Mouse (Mus musculus) ES-E14 (cell line): ENCODE results near the gene Trmt10c. TPM values are rescaled to one million over a fixed set of nuclear protein-coding genes. Genes with fewer than 3 reads are reported as not detected.

Source experiments
- DNase-seq: peaks from one replicate; pipeline ENCODE4 v3.0.0-alpha.2; 2013; ENCODE audit warnings: low read depth, low spot score
- H3K27ac ChIP-seq: 2 replicates; pipeline ENCODE4 v1.5.1; 2012; ENCODE audit warnings: low read depth, mild to moderate bottlenecking, low read length, moderate library complexity, mixed read lengths; ENCODE audit not compliant: poor library complexity, insufficient read depth, severe bottlenecking
- H3K36me3 ChIP-seq: 2 replicates; pipeline ENCODE4 v1.6.1; 2012; ENCODE audit warnings: mild to moderate bottlenecking, low read length, moderate library complexity, mixed read lengths; ENCODE audit not compliant: control insufficient read depth, poor library complexity, insufficient read depth, severe bottlenecking
- H3K4me1 ChIP-seq, 2 experiments: fragments of 150-350 bp in 1 of 2; sonication (generic) in 1 of 2; 2 replicates each; pipeline ENCODE4 v1.6.1; 2012; ENCODE audit warnings: low read length in 2 of 2, mild to moderate bottlenecking in 1 of 2, mixed read lengths in 1 of 2; ENCODE audit not compliant: control insufficient read depth in 2 of 2, insufficient read depth in 2 of 2, poor library complexity in 1 of 2
- H3K4me3 ChIP-seq, 2 experiments: fragments of 150-350 bp in 1 of 2; sonication (generic) in 1 of 2; 2 replicates each; pipeline ENCODE4 v1.5.1; 2012; ENCODE audit warnings: low read length in 2 of 2, low read depth in 1 of 2, mild to moderate bottlenecking in 1 of 2, mixed read lengths in 1 of 2; ENCODE audit not compliant: insufficient read depth in 1 of 2, poor library complexity in 1 of 2, severe bottlenecking in 1 of 2
- H3K9ac ChIP-seq: 2 replicates; pipeline ENCODE4 v1.6.1; 2012; ENCODE audit warnings: low read depth, mild to moderate bottlenecking, low read length, mixed read lengths; ENCODE audit not compliant: poor library complexity, insufficient read depth, severe bottlenecking
- H3K9me3 ChIP-seq: fragments of 150-350 bp; sonication (generic); 2 replicates; pipeline ENCODE4 v1.6.1; 2012; ENCODE audit warnings: low read depth, mild to moderate bottlenecking, low read length; ENCODE audit not compliant: control insufficient read depth, insufficient read depth
- CHD2 ChIP-seq: IDR thresholded peaks from 2 replicates; pipeline ENCODE4 v1.6.1; 2014; ENCODE audit warnings: mild to moderate bottlenecking, low read depth, low read length, inconsistent platforms
- HCFC1 ChIP-seq: IDR thresholded peaks from 2 replicates; pipeline ENCODE4 v1.6.1; 2012; ENCODE audit warnings: low read length, inconsistent platforms, borderline replicate concordance; ENCODE audit not compliant: insufficient read depth
- MAFK ChIP-seq: IDR thresholded peaks from 2 replicates; pipeline ENCODE4 v1.6.1; 2014; ENCODE audit warnings: mild to moderate bottlenecking, low read depth, low read length, inconsistent platforms; ENCODE audit not compliant: insufficient read depth
- ZC3H11A ChIP-seq: IDR thresholded peaks from 2 replicates; pipeline ENCODE4 v1.6.1; 2012; ENCODE audit warnings: low read depth, mild to moderate bottlenecking, inconsistent platforms, low read length, borderline replicate concordance
- ZNF384 ChIP-seq: IDR thresholded peaks from 2 replicates; pipeline ENCODE4 v1.6.1; 2012; ENCODE audit warnings: low read depth, low read length, inconsistent platforms
- in situ Hi-C, 2 experiments: fragments of 600-800 bp; cut with MboI; formaldehyde crosslinking; loops; one replicate each; pipeline ENCODE4 v1.15.1; 2025; ENCODE audit warnings: low sequenced_read_pairs in 2 of 2, inconsistent platforms in 1 of 2; ENCODE audit not compliant: unreplicated experiment in 2 of 2
- total RNA-seq: library from RNA; depleted of rRNA; stranded (reverse); fragments of 300-350 nt; gene quantifications from 2 replicates; pipeline ENCODE4 v1.2.3, GENCODE M21; 2012

Trmt10c gene
- total RNA-seq, 1 experiment: 21.6 TPM

GRCm38 (mm10) chr16:56064334-56064990 lies 26.8 kb upstream of the Trmt10c start:
- in situ Hi-C loops: no loop called here
- no peak for TF ChIP-seq CHD2
- TF ChIP-seq ZC3H11A: peak; percentile 33; the same call in 1 of the 2 replicates
- TF ChIP-seq MAFK: no peak
- Histone ChIP-seq H3K27ac (no peak overlapping the region; the same call in 1 of the 2 replicates), H3K9me3 (no peaks in the 10 kb centered on the region), H3K4me1 (peaks cover 0 to 1% of the 10 kb centered on the region in 2 experiments; a peak in 1 of 4 replicates), H3K9ac (no peak overlapping the region), H3K36me3 (no peaks in the 10 kb centered on the region), H3K4me3 (peak overlapping the region in 1 of 2 experiments; percentile 41; a peak in 2 of 4 replicates)
- DNase-seq: peak; percentile 48

DNA sequence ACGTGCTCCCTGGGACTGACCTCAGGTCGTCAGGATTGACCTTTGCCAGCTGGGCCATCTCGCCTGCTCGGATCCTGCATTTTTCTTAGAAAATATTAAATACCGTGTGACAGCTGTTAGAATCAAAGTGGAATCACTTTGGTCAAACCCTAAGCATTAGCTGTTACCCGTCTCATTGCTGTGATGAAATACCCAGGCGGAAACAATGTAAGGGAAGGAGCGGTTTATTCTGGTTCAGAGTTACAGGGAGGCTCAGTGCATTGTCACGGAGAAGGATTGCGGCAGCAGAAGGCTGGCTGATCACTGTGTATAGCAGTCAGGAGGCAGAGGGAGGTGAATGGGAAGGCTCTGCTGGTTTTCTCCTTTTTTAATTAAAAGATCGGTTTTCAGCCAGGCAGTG lies 25.4 kb upstream of the Trmt10c start:
- no peak for DNase-seq
- Histone ChIP-seq H3K27ac (no peak overlapping the region), H3K4me1 (peaks cover 0 to 3% of the 10 kb centered on the region in 2 experiments; a peak in 1 of 4 replicates), H3K4me3 (no peak overlapping the region), H3K9me3 (no peaks in the 10 kb centered on the region), H3K36me3 (no peaks in the 10 kb centered on the region), H3K9ac (no peak overlapping the region)
- in situ Hi-C loops: no loop called here
- no peak for TF ChIP-seq HCFC1
- no peak for TF ChIP-seq ZNF384
- TF ChIP-seq CHD2: no peak
- no peak for TF ChIP-seq ZC3H11A
- TF ChIP-seq MAFK: no peak

DNA sequence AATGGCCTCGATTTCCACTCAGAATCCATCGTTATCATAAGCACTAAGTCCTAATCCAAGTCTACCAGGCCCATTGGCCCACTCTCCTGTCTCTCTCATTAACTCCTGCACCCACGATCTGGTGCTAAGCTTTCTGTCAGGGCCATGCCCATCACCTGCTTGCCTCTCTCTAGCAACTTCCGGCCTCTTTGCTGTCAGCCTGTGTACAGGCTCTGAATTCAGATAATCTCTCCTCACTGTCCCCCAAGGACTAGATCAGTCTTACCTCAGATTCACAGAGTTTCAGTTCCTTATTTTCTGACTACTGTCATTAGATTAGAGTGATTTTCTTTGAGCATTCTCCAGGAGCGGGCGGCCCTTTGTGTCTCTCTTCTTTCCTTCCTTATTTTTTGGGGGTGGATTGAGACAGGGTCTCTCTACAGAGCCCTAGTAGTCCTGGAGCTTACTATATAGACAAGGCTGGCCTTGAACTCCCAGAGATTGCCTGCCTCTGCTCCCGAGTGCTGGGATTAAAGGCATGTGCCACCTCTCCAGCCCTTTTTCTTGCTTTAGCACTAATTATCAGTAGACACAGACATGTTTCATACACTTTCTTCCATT lies 24.5 kb upstream of the Trmt10c start:
- in situ Hi-C loops: no loop called here
- H3K4me1 ChIP-seq: peaks cover 0 to 3% of the 10 kb centered on the region in 2 experiments; a peak in 1 of 4 replicates
- DNase-seq: no peak
- no peak overlapping the region for H3K27ac ChIP-seq
- no peak overlapping the region for H3K9ac ChIP-seq
- TF ChIP-seq CHD2: no peak
- no peak for TF ChIP-seq ZC3H11A
- no peak for TF ChIP-seq MAFK
- TF ChIP-seq HCFC1: no peak
- no peak for TF ChIP-seq ZNF384
- no peak overlapping the region for H3K4me3 ChIP-seq
- H3K9me3 ChIP-seq: no peaks in the 10 kb centered on the region
- H3K36me3 ChIP-seq: no peaks in the 10 kb centered on the region

DNA sequence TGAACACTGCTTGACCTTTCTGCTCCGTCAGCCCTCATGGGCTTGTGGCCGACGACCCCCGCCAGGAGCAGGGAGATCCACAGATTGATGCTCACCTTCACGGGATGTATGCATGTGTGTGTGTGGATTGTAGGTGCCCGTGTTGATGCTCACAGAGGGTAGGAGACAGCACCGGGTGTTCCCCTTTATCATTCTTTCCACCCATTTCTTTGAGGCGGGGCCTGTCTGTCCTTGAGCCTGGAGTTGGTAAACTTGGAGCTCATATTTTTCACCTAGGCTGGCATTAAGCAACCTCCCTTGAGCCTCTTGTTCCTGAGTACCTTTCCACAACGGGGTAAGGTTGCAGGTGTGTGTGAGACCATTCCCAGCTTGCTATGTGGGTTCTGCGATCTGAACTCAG lies 20.5 kb upstream of the Trmt10c start:
- Histone ChIP-seq H3K4me1 (0 out of 4 replicates have a peak, but pooled peaks cover 0 to 2% of the 10 kb centered on the region in 2 experiments), H3K4me3 (no peak overlapping the region), H3K36me3 (no peaks in the 10 kb centered on the region), H3K9me3 (no peaks in the 10 kb centered on the region), H3K9ac (no peak overlapping the region), H3K27ac (no peak overlapping the region)
- in situ Hi-C loops: no loop called here
- TF ChIP-seq HCFC1: no peak
- no peak for TF ChIP-seq MAFK
- no peak for TF ChIP-seq ZC3H11A
- TF ChIP-seq ZNF384: no peak
- no peak for TF ChIP-seq CHD2
- DNase-seq: no peak
